In the genomic region with DNA sequence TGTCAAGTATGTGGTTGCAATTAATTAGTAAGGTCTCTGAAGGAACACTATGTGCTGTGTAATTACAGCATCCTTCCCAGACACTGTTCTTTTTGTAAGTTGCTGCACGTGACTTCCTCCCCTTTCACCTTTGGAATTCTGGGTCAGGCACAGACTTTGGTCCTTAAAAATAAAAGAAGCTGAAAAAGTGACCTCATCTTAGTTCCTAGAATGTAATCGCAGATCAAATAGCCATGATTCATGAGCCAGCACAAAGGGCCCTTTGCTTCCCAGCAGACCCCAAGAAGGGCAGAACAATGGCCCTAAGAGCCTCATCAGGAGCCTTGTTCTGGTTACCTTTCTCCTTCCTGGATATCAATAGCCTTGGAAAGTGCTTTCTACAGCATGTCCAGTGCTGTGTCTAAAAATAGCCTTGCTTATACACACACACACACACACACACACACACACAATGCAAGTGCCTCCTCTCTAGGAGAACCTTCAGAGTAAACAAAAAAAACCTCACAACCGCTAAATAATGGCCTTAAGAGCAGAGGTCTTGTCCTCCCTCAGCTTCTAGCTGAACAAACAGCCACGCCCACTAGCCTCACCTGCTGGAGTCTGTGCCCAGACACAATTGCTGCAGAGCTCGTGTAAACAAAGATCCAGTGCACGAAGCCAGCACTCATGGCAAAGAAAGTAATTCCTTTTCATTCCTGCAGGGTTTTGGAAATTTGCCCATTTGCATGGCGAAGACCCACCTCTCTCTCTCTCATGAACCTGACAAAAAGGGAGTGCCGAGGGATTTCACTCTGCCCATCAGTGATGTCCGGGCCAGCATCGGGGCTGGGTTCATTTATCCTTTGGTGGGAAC, we compare ENCODE assay signal across 9 mouse cellular contexts.
DNase-seq lines count a peak whose midpoint lies in the region; ATAC-seq and TF ChIP-seq lines count a peak whose summit lies in the region.
"Had no signal": no experiment of that assay in that cellular context is flagged by ENCODE, and none has a peak within 500 bp of the region (broad histone marks: within the 10 kb centered on the region; RNA-seq: fewer than 3 reads in every experiment).

No protein-coding gene starts in this region.

- H3K27ac ChIP-seq in lung, embryonic 14.5 days (ENCODE audit: low read depth): peak overlapping the region; percentile 77
- peak overlapping the region; percentile 81 for H3K27ac ChIP-seq in stomach, embryonic 15.5 days

- H3K4me2 ChIP-seq in lung, embryonic 14.5 days: no peak overlapping the region
- 0 out of 2 replicates have a peak overlapping the region, but pooled peaks have one; percentile 2 for H3K4me2 ChIP-seq in stomach, embryonic 15.5 days

- ATAC-seq in lung, embryonic 14.5 days (ENCODE audit: insufficient read depth): peak; percentile 51
- peak; percentile 67 for ATAC-seq in stomach, embryonic 15.5 days (ENCODE audit: insufficient read depth, low FRiP score, low read depth)

- peaks cover 8% of the 10 kb centered on the region; the same call in 1 of the 2 replicates for H3K36me3 ChIP-seq in lung, embryonic 14.5 days (ENCODE audit: insufficient read depth)
- H3K36me3 ChIP-seq in stomach, embryonic 15.5 days: no peaks in the 10 kb centered on the region

- WGBS in lung, embryonic 14.5 days: 29% methylated on average over 10 of the region's 10 CpGs
- WGBS in stomach, embryonic 15.5 days: 25% methylated on average over 10 of the region's 10 CpGs

- intact Hi-C loops in heart, postnatal 10 days (cut with DNase I): loop anchor here (5.0 kb wide), 2 partner anchors 46 to 226 kb away; no protein-coding TSS in a partner anchor

- peak; percentile 50 for TF ChIP-seq CTCF in lung, embryonic 14.5 days (IDR thresholded peaks at IDR 0.05; ENCODE audit: low read depth)

- H3K4me3 ChIP-seq in lung, embryonic 14.5 days (ENCODE audit: low read depth, low read length): no peak overlapping the region
- H3K4me3 ChIP-seq in stomach, embryonic 15.5 days (replicated peaks): no peak overlapping the region
- H3K4me3 ChIP-seq: erythroblast, embryonic 14.5 days had no signal

- DNase-seq in adrenal gland, adult 2 months: peak; percentile 17
- no peak for DNase-seq in adrenal gland, postnatal 36 days
- peak; percentile 52 for DNase-seq in embryo, embryonic 10 days (ENCODE audit: low spot score)
- DNase-seq in heart, postnatal 10 days: peak; percentile 24 to 41
- DNase-seq in lung, embryonic 14.5 days: peak; percentile 84
- DNase-seq in testis, postnatal 10 days (ENCODE audit: low spot score): no peak
- DNase-seq in spleen, adult 18-20 months: no peak

- H3K9me3 ChIP-seq in lung, embryonic 14.5 days (ENCODE audit: low read depth, low read length): no peaks in the 10 kb centered on the region
- no peaks in the 10 kb centered on the region for H3K9me3 ChIP-seq in stomach, embryonic 15.5 days

- peaks cover 20% of the 10 kb centered on the region for H3K4me1 ChIP-seq in lung, embryonic 14.5 days (ENCODE audit: insufficient read depth)
- peaks cover 30% of the 10 kb centered on the region for H3K4me1 ChIP-seq in stomach, embryonic 15.5 days

- H3K27me3 ChIP-seq in lung, embryonic 14.5 days (ENCODE audit: insufficient read depth, low read length): no peaks in the 10 kb centered on the region
- no peaks in the 10 kb centered on the region for H3K27me3 ChIP-seq in stomach, embryonic 15.5 days (replicated peaks)

- no peak overlapping the region for H3K9ac ChIP-seq in lung, embryonic 14.5 days
- H3K9ac ChIP-seq in stomach, embryonic 15.5 days: no peak overlapping the region

Comparison
In these comparisons a context has a peak if more than half of its experiments do, and no peak if none do; other contexts are left out.
1. DNase-seq: peak in adrenal gland, adult 2 months (single experiment), embryo, embryonic 10 days (single experiment), heart, postnatal 10 days (2 of 2) and lung, embryonic 14.5 days (single experiment); none in adrenal gland, postnatal 36 days (0 of 2), testis, postnatal 10 days (single experiment) and spleen, adult 18-20 months (0 of 2).